Mouse (Mus musculus): ENCODE measurements around the gene Map6.

- TF ChIP-seq CTCF (IDR thresholded peaks at IDR 0.05; ENCODE audit: control insufficient read depth, insufficient read depth, insufficient replicate concordance, low read depth, low read length) (no peak), POLR2A (IDR thresholded peaks at IDR 0.05; ENCODE audit: control insufficient read depth, low read depth, low read length) (no peak)
Measured at GRCm38 (mm10) chr7:99261900-99262299, 5.3 kb upstream of the Map6 start.

Data from testis, adult 2 months (tissue).